Mouse (Mus musculus) thymus, adult 2 months (tissue): Measurements from ENCODE around the gene Dagla.

ENCODE experiments used
- CTCF ChIP-seq: fragments of 200-500 bp; IDR thresholded peaks from 2 replicates; pipeline ENCODE4 v1.5.1; 2012; ENCODE audit warnings: mild to moderate bottlenecking, control low read depth, low read length, moderate library complexity, borderline replicate concordance; ENCODE audit not compliant: control insufficient read depth, poor library complexity, insufficient read depth; ENCODE audit errors: extremely low read depth
- POLR2A ChIP-seq: fragments of 200-500 bp; IDR thresholded peaks from 2 replicates; pipeline ENCODE4 v1.6.1; 2012; ENCODE audit warnings: mild to moderate bottlenecking, low read length, control low read depth, moderate library complexity; ENCODE audit not compliant: control insufficient read depth, poor library complexity, insufficient read depth; ENCODE audit errors: extremely low read depth

GRCm38 (mm10) chr19:10242916-10243315, 61.8 kb downstream of the Dagla start:
- TF ChIP-seq POLR2A (no peak), CTCF (no peak)
